Mouse (Mus musculus): ENCODE measurements around the gene Tnrc6b. TPM values are rescaled to one million over a fixed set of nuclear protein-coding genes. Genes with fewer than 3 reads are reported as not detected.

Tnrc6b gene
- total and polyA plus RNA-seq, 2 experiments from 2014 or later = 21.0 to 24.0 TPM

DNA sequence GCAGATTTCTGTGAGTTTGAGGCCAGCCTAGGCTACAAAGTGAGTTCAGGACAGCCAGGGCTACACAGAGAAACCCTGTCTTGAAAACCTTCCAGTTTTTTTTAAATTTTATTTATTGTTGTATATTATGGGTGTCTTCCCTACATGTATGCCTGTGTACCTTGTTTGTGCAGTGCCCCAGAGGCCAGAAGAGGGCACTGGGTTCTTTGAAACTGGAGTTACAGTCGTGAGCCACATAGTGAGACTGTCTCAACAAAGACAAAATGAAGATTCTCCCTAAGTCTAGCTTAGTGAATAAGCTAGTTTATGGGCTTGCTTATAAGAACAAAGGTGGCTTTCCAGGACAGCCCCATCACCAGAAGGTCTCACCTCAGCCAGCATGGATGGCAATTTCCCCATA lies 25.4 kb downstream of the Tnrc6b start:
- no peaks in the 10 kb centered on the region for H3K36me3 ChIP-seq (ENCODE audit: insufficient read depth)
- no peaks in the 10 kb centered on the region for H3K4me1 ChIP-seq (ENCODE audit: insufficient read depth)
- H3K27me3 ChIP-seq (ENCODE audit: insufficient read depth, low read length) = no peaks in the 10 kb centered on the region
- no peak overlapping the region for H3K4me2 ChIP-seq (ENCODE audit: low read depth)
- ATAC-seq (no peak), DNase-seq (no peak)
- H3K27ac ChIP-seq (ENCODE audit: low read depth, low read length) = no peak overlapping the region
- 58% methylated on average over 1 of the region's 1 CpGs for WGBS
- no peaks in the 10 kb centered on the region for H3K9me3 ChIP-seq (ENCODE audit: low read length)
- peak; percentile 18; the same call in 1 of the 2 replicates for TF ChIP-seq CTCF (IDR thresholded peaks at IDR 0.05; ENCODE audit: low read depth)
- H3K4me3 ChIP-seq (ENCODE audit: low read depth, low read length) = no peak overlapping the region
- no peak overlapping the region for H3K9ac ChIP-seq

DNA sequence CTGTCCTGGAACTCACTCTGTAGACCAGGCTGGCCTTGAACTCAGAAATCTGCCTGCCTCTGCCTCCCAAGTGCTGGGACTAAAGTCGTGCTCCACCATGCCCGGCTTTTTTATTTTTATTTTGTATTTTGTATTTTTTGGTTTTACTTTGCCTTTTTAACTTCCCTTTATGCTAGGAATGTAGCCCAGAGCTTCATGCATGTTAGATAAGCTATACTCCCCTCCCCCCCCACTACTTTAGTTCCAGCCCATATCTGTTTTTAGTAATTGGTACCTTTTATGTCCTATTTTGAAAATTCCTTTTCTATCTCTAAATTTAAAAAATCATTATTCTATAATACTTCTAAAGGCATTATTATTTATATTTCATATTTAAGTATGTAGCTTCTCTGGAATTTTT lies 27.1 kb downstream of the Tnrc6b start:
- Histone ChIP-seq H3K27me3 (ENCODE audit: insufficient read depth, low read length) (no peaks in the 10 kb centered on the region), H3K9me3 (ENCODE audit: low read length) (no peaks in the 10 kb centered on the region), H3K27ac (ENCODE audit: low read depth, low read length) (no peak overlapping the region), H3K36me3 (ENCODE audit: insufficient read depth) (no peaks in the 10 kb centered on the region), H3K4me1 (ENCODE audit: insufficient read depth) (no peaks in the 10 kb centered on the region), H3K9ac (no peak overlapping the region), H3K4me2 (ENCODE audit: low read depth) (no peak overlapping the region), H3K4me3 (ENCODE audit: low read depth, low read length) (no peak overlapping the region)
- TF ChIP-seq CTCF (IDR thresholded peaks at IDR 0.05; ENCODE audit: low read depth) = no peak
- ATAC-seq = no peak
- WGBS = 98% methylated on average over 2 of the region's 2 CpGs
- no peak for DNase-seq

DNA sequence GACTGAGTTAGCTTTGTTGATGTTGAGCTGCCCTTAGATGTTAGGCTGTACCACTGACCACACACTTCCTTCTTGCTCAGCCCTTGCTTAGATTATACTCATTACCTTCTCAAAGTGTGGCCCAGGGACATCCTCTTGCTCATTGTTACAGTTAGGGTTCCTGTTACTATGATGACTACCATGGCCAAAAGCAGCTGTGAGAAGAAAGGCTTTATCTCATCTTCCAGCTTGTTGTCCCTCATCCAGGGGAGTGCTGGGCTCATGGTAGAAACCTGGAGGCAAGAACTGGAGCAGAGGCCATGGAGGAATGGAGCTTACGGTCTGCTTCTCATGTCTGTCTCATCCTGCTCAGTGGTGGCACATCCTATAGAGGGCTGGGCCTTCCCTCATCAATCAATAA lies 28.9 kb downstream of the Tnrc6b start:
- DNase-seq (no peak), ATAC-seq (no peak)
- Histone ChIP-seq H3K27ac (ENCODE audit: low read depth, low read length) (no peak overlapping the region), H3K9me3 (ENCODE audit: low read length) (no peaks in the 10 kb centered on the region), H3K27me3 (ENCODE audit: insufficient read depth, low read length) (no peaks in the 10 kb centered on the region), H3K9ac (no peak overlapping the region), H3K4me3 (ENCODE audit: low read depth, low read length) (no peak overlapping the region), H3K36me3 (ENCODE audit: insufficient read depth) (no peaks in the 10 kb centered on the region), H3K4me2 (ENCODE audit: low read depth) (no peak overlapping the region), H3K4me1 (ENCODE audit: insufficient read depth) (no peaks in the 10 kb centered on the region)
- 90% methylated on average over 1 of the region's 1 CpGs for WGBS
- no peak for TF ChIP-seq CTCF (IDR thresholded peaks at IDR 0.05; ENCODE audit: low read depth)

DNA sequence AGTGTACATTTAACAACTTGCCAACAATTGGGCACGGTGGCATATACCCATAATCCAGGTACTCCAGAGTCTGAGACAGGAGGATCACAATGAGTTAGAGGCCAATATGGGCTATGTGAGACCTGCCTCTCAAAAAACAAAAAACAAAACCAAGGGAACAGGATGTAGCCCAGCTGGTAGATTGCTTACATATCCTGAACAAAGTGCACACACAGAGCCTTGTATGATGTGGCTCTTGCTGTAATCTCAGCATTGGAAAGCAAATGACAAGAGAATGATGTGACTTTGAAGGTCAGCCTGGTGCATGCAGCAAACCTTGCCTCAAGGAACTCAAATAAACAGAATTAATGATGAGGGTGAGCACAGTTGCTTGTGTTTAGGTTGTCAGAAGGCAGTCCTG lies 30.7 kb downstream of the Tnrc6b start:
- Histone ChIP-seq H3K27ac (ENCODE audit: low read depth, low read length) (no peak overlapping the region), H3K4me3 (ENCODE audit: low read depth, low read length) (no peak overlapping the region), H3K4me1 (ENCODE audit: insufficient read depth) (no peaks in the 10 kb centered on the region), H3K9ac (no peak overlapping the region), H3K36me3 (ENCODE audit: insufficient read depth) (no peaks in the 10 kb centered on the region), H3K4me2 (ENCODE audit: low read depth) (no peak overlapping the region), H3K9me3 (ENCODE audit: low read length) (no peaks in the 10 kb centered on the region), H3K27me3 (ENCODE audit: insufficient read depth, low read length) (no peaks in the 10 kb centered on the region)
- DNase-seq (no peak), ATAC-seq (no peak)
- WGBS = 55% methylated on average over 1 of the region's 1 CpGs
- TF ChIP-seq CTCF (IDR thresholded peaks at IDR 0.05; ENCODE audit: low read depth) = no peak

DNA sequence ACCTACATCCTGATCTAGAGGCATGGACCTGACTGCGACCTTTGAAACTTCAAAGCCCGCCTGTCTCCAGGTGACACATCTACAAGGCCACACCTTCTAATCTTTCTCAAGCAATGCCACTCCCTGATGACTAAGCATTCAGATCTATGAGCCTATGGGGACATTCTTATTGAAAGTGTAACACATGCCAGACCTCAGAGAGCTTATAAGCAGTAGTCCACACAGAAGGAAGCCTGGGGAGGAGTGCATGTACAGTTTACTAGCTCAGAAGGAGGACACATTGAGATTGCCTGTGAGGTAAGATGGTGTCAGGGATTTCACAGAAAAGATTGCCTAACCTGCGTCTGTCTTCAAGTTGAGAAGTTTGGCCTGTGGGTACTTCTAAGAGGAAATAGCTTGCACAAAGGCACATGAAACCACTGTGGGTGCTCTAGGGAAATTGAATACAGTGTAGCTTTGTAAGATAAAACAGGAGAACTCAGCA lies 31.9 kb downstream of the Tnrc6b start:
- DNase-seq = no peak
- TF ChIP-seq CTCF (IDR thresholded peaks at IDR 0.05; ENCODE audit: low read depth) = no peak
- 96% methylated on average over 3 of the region's 3 CpGs for WGBS

DNA sequence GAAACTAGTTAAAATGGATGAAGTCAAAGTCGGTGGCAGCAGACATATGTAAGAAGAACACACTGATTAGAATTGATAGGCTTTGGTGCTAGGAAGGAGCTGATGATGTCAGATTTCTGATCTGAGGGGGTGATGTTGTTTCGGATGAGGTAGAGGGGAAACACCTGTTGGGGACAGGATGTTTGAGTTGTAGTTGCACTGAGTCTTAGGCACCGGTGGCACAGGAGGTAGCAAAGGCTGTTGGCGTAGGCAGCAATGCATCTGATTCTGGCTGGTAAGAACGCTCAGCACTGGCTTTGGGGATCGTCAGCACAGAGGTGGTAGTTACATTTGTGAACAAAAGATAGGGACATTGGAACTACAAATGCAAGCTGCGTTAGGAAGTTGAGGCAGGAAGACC lies 32.5 kb downstream of the Tnrc6b start:
- DNase-seq (no peak), ATAC-seq (no peak)
- no peak for TF ChIP-seq CTCF (IDR thresholded peaks at IDR 0.05; ENCODE audit: low read depth)
- H3K36me3 ChIP-seq (ENCODE audit: insufficient read depth) = no peaks in the 10 kb centered on the region
- no peaks in the 10 kb centered on the region for H3K9me3 ChIP-seq (ENCODE audit: low read length)
- H3K27ac ChIP-seq (ENCODE audit: low read depth, low read length) = no peak overlapping the region
- H3K9ac ChIP-seq = no peak overlapping the region
- H3K4me1 ChIP-seq (ENCODE audit: insufficient read depth) = no peaks in the 10 kb centered on the region
- no peak overlapping the region for H3K4me3 ChIP-seq (ENCODE audit: low read depth, low read length)
- WGBS = 87% methylated on average over 7 of the region's 7 CpGs
- no peaks in the 10 kb centered on the region for H3K27me3 ChIP-seq (ENCODE audit: insufficient read depth, low read length)
- no peak overlapping the region for H3K4me2 ChIP-seq (ENCODE audit: low read depth)

More for the DNA sequence above, 31.9 kb downstream of the Tnrc6b start:
- Histone ChIP-seq H3K4me1 (ENCODE audit: insufficient read depth) (no peaks in the 10 kb centered on the region), H3K9ac (no peak overlapping the region), H3K9me3 (ENCODE audit: low read length) (no peaks in the 10 kb centered on the region), H3K27me3 (ENCODE audit: insufficient read depth, low read length) (no peaks in the 10 kb centered on the region), H3K27ac (ENCODE audit: low read depth, low read length) (no peak overlapping the region), H3K36me3 (ENCODE audit: insufficient read depth) (no peaks in the 10 kb centered on the region), H3K4me2 (ENCODE audit: low read depth) (no peak overlapping the region), H3K4me3 (ENCODE audit: low read depth, low read length) (no peak overlapping the region)
- ATAC-seq = no peak

DNA sequence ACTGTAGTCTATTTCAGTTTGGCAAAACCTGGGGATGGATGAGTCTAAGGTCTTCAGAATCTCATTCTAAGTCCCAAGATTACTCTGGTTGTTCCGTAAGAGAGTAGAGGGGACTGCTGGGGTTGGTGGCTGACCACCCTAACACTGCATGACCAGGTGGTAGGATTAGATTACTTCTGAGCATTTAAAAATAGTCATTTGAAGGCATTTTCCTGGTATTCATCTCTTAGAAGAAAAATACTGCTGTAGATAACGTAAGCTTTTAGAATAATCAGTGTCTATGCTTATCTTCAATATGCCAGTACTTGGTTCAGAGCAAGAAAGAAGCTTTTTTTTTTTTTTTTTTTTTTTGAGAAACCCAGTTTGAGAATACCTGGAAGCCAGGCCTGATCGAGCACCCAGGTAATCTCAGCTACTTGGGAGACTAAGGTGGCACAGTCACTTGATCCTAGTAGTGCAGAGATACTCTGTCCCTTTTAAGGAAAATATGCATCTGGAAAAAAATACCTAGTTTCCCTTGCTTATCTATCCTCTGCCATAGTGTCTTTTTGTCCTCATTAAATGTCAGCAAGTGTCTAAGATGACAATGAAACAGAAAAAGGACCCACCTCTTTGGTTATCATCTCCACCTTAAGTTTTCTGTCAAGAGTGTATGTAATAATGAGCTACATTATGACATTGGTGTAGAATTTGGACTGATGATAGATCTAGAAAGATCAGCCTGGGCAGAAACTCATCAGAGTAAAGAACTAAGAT lies 33.7 kb downstream of the Tnrc6b start:
- Histone ChIP-seq H3K36me3 (ENCODE audit: insufficient read depth) (no peaks in the 10 kb centered on the region), H3K27me3 (ENCODE audit: insufficient read depth, low read length) (no peaks in the 10 kb centered on the region), H3K4me1 (ENCODE audit: insufficient read depth) (no peaks in the 10 kb centered on the region), H3K4me3 (ENCODE audit: low read depth, low read length) (no peak overlapping the region), H3K4me2 (ENCODE audit: low read depth) (no peak overlapping the region), H3K27ac (ENCODE audit: low read depth, low read length) (no peak overlapping the region), H3K9me3 (ENCODE audit: low read length) (no peaks in the 10 kb centered on the region), H3K9ac (no peak overlapping the region)
- no peak for TF ChIP-seq CTCF (IDR thresholded peaks at IDR 0.05; ENCODE audit: low read depth)
- WGBS = 82% methylated on average over 3 of the region's 3 CpGs
- ATAC-seq (no peak), DNase-seq (no peak)
